Mouse (Mus musculus) heart, embryonic 12.5 days (tissue): ENCODE measurements around the gene Kcng3. TPM values are rescaled to one million over a fixed set of nuclear protein-coding genes. Genes with fewer than 3 reads are reported as not detected.
A peak's percentile ranks its signal among the peaks of the same experiment; 100 is the strongest.

Source experiments
- ATAC-seq: fragments of 200-750 bp; cut with Nextera tagmentation; 2 replicates; pipeline ENCODE4 v1.8.0; 2017; ENCODE audit warnings: moderate TSS enrichment, moderate library complexity; ENCODE audit not compliant: insufficient number of reproducible peaks, low FRiP score
- H3K27ac ChIP-seq: fragments of 300-500 bp; sonication (generic); 2 replicates; pipeline ENCODE4 v1.5.1; 2016; ENCODE audit warnings: mild to moderate bottlenecking, moderate library complexity; ENCODE audit not compliant: poor library complexity, severe bottlenecking
- H3K27me3 ChIP-seq: fragments of 300-500 bp; sonication (generic); replicated peaks from 2 replicates; pipeline ENCODE4 v1.6.1; 2016; ENCODE audit warnings: mild to moderate bottlenecking, moderate library complexity
- H3K36me3 ChIP-seq: fragments of 300-500 bp; sonication (generic); 2 replicates; pipeline ENCODE4 v1.6.1; 2016; ENCODE audit warnings: mild to moderate bottlenecking, moderate library complexity
- H3K4me1 ChIP-seq: fragments of 300-500 bp; sonication (generic); replicated peaks from 2 replicates; pipeline ENCODE4 v1.6.1; 2016; ENCODE audit warnings: mild to moderate bottlenecking
- H3K4me2 ChIP-seq: fragments of 300-500 bp; sonication (generic); 2 replicates; pipeline ENCODE4 v1.6.1; 2016; ENCODE audit warnings: mild to moderate bottlenecking, moderate library complexity
- H3K4me3 ChIP-seq: fragments of 300-500 bp; sonication (generic); 2 replicates; pipeline ENCODE4 v1.5.1; 2016; ENCODE audit warnings: mild to moderate bottlenecking
- H3K9ac ChIP-seq: fragments of 300-500 bp; sonication (generic); 2 replicates; pipeline ENCODE4 v1.6.1; 2016; ENCODE audit warnings: mild to moderate bottlenecking, moderate library complexity
- H3K9me3 ChIP-seq: fragments of 300-500 bp; sonication (generic); replicated peaks from 2 replicates; pipeline ENCODE4 v1.6.1; 2016; ENCODE audit warnings: mild to moderate bottlenecking, moderate library complexity
- WGBS: fragments of 180-500 bp; shearing (Covaris S2); methylation state at CpG from one replicate; pipeline ENCODE4 v1.1.7; 2016; 5-methylcytosine and 5-hydroxymethylcytosine counted together
- polyA plus RNA-seq: library from polyadenylated mRNA; unstranded; fragments of >200 nt; fragmentation: Nextera tagmentation; extraction: Ambion mirVana; gene quantifications from 2 replicates; pipeline ENCODE4 v1.2.1, GENCODE M21; 2016

The Kcng3 gene
- polyA plus RNA-seq, 1 experiment from 2014 or later, result not detected

- ATAC-seq, result peak; percentile 68; the same call in 1 of the 2 replicates
- H3K4me2 ChIP-seq, result no peak overlapping the region
- H3K4me1 ChIP-seq, result no peaks in the 10 kb centered on the region
- H3K4me3 ChIP-seq, result no peak overlapping the region
- H3K9me3 ChIP-seq, result no peaks in the 10 kb centered on the region
- H3K36me3 ChIP-seq, result no peaks in the 10 kb centered on the region
- 85% methylated on average over 7 of the region's 7 CpGs for WGBS
- no peak overlapping the region for H3K27ac ChIP-seq
- no peaks in the 10 kb centered on the region for H3K27me3 ChIP-seq
- no peak overlapping the region for H3K9ac ChIP-seq
These were observed 76.7 kb downstream of the Kcng3 start for GRCm38 (mm10) chr17:83554997-83555396.

DNA sequence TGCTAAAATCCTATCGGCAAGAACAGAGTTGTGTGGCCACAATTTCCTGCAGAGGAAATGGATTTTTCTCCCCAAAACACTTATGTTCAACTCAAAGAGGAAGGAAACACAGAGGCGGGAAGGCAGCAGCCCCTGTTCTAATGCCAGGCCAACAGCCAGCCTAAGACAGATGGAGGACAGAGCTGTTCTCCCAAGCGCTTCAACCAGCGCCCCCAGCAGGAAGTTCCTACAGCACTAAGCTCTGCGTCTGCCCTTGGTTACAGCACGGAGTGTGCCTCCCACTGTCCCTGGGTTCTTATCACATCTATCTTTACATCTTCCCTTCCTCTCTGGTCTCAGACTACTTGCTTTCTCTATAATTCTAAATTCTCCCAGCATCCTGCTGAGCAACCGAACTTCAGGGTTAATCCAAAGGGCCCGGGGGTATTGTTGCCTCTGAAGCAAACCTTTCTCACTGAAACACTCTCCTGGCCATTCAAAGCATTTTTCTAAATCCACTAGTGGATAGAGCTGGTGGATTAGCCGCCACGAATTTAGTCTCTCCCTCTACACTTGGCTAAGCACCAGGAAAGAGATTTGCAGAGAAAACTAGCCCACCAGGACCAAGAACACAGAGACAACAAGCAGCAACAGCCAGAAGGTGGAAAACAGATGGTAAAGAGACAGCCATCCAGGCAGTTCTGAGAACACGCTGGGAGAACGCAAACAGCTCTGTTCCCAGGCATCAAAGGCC lies 83.0 kb downstream of the Kcng3 start:
- no peaks in the 10 kb centered on the region for H3K9me3 ChIP-seq
- ATAC-seq, result 0 out of 2 replicates have a peak, but pooled peaks have one; percentile 37
- H3K27ac ChIP-seq, result no peak overlapping the region
- no peak overlapping the region for H3K4me3 ChIP-seq
- 26% methylated on average over 12 of the region's 12 CpGs for WGBS
- H3K9ac ChIP-seq, result no peak overlapping the region
- peaks cover 13% of the 10 kb centered on the region for H3K4me1 ChIP-seq
- H3K27me3 ChIP-seq, result peaks cover 41% of the 10 kb centered on the region
- no peak overlapping the region; the same call in 1 of the 2 replicates for H3K4me2 ChIP-seq
- no peaks in the 10 kb centered on the region for H3K36me3 ChIP-seq

DNA sequence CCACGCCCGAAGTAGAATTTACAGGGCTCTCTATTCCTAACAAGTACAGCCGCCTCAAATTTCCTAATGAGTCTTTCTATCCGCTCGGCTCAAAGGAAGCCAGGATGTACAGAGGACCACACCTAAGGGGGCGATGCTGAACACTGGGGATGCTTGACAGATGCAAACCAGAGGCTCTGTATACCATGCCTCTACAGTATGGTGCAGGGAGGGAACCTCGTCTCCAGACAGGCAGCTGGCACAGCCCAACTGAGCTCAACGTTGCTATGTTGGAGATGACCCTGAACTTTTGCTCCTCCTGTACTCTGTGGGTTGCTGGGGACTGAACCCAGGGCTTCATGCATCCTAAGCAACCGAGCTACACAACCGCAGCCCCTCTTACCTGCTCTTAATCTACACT lies 84.5 kb downstream of the Kcng3 start:
- 45% methylated on average over 10 of the region's 10 CpGs for WGBS
- Histone ChIP-seq H3K4me2 (no peak overlapping the region), H3K4me1 (peaks cover 13% of the 10 kb centered on the region), H3K27ac (no peak overlapping the region), H3K36me3 (no peaks in the 10 kb centered on the region), H3K4me3 (no peak overlapping the region), H3K9ac (no peak overlapping the region), H3K9me3 (no peaks in the 10 kb centered on the region), H3K27me3 (peaks cover 41% of the 10 kb centered on the region)
- ATAC-seq, result 0 out of 2 replicates have a peak, but pooled peaks have one; percentile 47

GRCm38 (mm10) chr17:83545756-83546742 lies 85.6 kb downstream of the Kcng3 start:
- Histone ChIP-seq H3K4me2 (peak overlapping the region; percentile 71), H3K4me1 (peaks cover 13% of the 10 kb centered on the region), H3K27ac (no peak overlapping the region), H3K36me3 (no peaks in the 10 kb centered on the region), H3K4me3 (peak overlapping the region; percentile 50), H3K9me3 (no peaks in the 10 kb centered on the region), H3K27me3 (peaks cover 41% of the 10 kb centered on the region), H3K9ac (peak overlapping the region; percentile 55; the same call in 1 of the 2 replicates)
- ATAC-seq, result no peak
- WGBS, result 9% methylated on average over 35 of the region's 35 CpGs

- Histone ChIP-seq H3K27me3 (peaks cover 41% of the 10 kb centered on the region), H3K9ac (0 out of 2 replicates have a peak overlapping the region, but pooled peaks have one; percentile 55), H3K36me3 (no peaks in the 10 kb centered on the region), H3K4me1 (peaks cover 13% of the 10 kb centered on the region), H3K27ac (no peak overlapping the region), H3K4me3 (peak overlapping the region; percentile 50), H3K4me2 (peak overlapping the region; percentile 71), H3K9me3 (no peaks in the 10 kb centered on the region)
- ATAC-seq, result no peak
- 77% methylated on average over 6 of the region's 6 CpGs for WGBS
These were observed 86.4 kb downstream of the Kcng3 start for GRCm38 (mm10) chr17:83545259-83545658.

DNA sequence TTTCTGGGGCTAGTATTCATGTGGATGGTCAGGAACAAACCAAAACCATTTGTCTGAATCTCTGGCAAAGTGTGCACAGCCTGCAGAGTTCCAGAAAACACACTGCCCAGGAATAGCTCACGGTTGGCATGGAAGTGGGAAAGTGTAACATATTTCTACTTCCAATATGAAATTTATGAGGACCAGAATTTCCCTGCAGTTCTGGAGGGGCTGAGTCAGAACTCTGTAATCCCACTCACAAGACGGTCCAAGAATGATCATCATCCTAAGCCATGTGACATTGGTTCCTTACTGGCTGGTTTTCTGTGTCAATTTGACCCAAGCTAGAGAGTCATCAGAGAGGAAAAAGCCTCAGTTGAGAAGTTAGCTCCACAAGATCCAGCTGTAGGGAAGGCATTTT lies 89.3 kb downstream of the Kcng3 start:
- 78% methylated on average over 2 of the region's 2 CpGs for WGBS
- no peak for ATAC-seq

DNA sequence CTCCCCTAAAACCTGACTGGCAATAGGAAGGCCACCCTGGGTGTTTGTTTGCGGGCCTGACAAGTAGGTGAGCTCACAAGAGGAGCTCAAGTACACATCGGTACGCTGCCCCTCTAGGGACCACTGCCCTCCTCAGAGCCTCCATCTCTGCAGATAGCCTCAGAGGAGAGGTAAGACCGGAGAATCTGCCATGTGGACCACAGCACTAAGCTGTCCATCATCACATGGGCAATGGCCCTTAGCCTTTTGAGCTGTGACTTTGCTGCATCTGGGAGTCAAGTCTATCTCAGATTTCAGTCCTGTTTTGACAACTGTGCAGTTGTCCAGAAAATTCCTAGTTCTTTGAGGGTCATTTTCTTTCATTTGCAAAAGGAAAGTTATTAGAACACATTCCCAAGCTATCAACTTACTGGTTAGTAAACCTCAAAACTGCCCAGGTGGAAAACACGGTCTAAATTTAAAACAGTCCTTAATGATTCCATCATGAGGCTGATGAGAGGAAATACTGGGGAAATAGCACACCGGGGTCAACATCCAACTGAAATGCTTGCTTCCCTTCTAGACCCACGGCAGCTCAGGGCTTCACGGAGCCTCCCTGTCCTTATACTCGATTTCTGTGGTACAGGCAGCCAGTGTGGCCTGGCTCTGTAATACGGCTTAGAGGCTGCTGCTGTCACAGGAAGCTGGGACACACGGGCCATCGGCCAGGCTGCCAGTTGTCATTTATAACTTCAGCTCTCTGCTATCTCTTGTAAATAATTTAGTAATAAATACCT lies 92.2 kb downstream of the Kcng3 start:
- Histone ChIP-seq H3K27me3 (peaks cover 16% of the 10 kb centered on the region), H3K9ac (no peak overlapping the region), H3K9me3 (peaks cover under 1% of the 10 kb centered on the region), H3K27ac (no peak overlapping the region), H3K4me2 (no peak overlapping the region), H3K4me3 (no peak overlapping the region), H3K4me1 (no peaks in the 10 kb centered on the region), H3K36me3 (no peaks in the 10 kb centered on the region)
- no peak for ATAC-seq
- WGBS, result 59% methylated on average over 12 of the region's 12 CpGs

More for the DNA sequence above, 89.3 kb downstream of the Kcng3 start:
- Histone ChIP-seq H3K27me3 (peaks cover 37% of the 10 kb centered on the region), H3K27ac (no peak overlapping the region), H3K4me2 (no peak overlapping the region), H3K4me3 (no peak overlapping the region), H3K9ac (no peak overlapping the region), H3K4me1 (peaks cover 7% of the 10 kb centered on the region), H3K9me3 (no peaks in the 10 kb centered on the region), H3K36me3 (no peaks in the 10 kb centered on the region)

DNA sequence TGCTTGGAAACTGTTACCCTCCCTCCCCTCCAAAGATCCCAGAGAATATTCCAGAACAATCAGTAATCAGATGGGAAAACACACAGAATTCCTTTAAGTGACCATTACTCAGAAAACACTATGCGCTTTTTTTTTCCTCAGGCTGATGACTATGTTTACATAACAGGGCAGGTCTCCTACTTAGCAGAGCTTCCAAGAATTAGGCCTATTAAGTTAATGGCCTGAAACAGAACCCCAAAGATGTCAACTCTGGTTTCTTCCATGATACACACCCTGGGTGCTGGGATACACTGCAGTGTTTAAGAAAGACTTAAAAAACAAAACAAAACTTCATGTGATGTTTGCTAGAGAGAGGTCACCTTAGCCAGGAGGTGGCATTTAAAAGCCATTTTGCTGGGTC lies 93.0 kb downstream of the Kcng3 start:
- peaks cover 12% of the 10 kb centered on the region; the same call in 1 of the 2 replicates for H3K27me3 ChIP-seq

GRCm38 (mm10) chr17:83538141-83538540 lies 93.6 kb downstream of the Kcng3 start:
- Histone ChIP-seq H3K27me3 (peaks cover 12% of the 10 kb centered on the region; the same call in 1 of the 2 replicates), H3K9me3 (peaks cover 7% of the 10 kb centered on the region), H3K27ac (no peak overlapping the region), H3K4me3 (no peak overlapping the region), H3K4me2 (no peak overlapping the region), H3K4me1 (no peaks in the 10 kb centered on the region), H3K9ac (no peak overlapping the region), H3K36me3 (no peaks in the 10 kb centered on the region)
- no peak for ATAC-seq
- 76% methylated on average over 9 of the region's 9 CpGs for WGBS

More for the DNA sequence above, 93.0 kb downstream of the Kcng3 start:
- Histone ChIP-seq H3K4me2 (no peak overlapping the region), H3K27ac (no peak overlapping the region), H3K4me3 (no peak overlapping the region), H3K9me3 (peaks cover 7% of the 10 kb centered on the region), H3K36me3 (no peaks in the 10 kb centered on the region), H3K4me1 (no peaks in the 10 kb centered on the region), H3K9ac (no peak overlapping the region)
- WGBS, result 68% methylated on average over 1 of the region's 1 CpGs
- no peak for ATAC-seq
